Mouse (Mus musculus): ENCODE data around the gene Gpr108.

The Gpr108 gene

GRCm38 (mm10) chr17:57243650-57244370 lies 4.4 kb downstream of the Gpr108 start:
- DNase-seq: no peak

DNA sequence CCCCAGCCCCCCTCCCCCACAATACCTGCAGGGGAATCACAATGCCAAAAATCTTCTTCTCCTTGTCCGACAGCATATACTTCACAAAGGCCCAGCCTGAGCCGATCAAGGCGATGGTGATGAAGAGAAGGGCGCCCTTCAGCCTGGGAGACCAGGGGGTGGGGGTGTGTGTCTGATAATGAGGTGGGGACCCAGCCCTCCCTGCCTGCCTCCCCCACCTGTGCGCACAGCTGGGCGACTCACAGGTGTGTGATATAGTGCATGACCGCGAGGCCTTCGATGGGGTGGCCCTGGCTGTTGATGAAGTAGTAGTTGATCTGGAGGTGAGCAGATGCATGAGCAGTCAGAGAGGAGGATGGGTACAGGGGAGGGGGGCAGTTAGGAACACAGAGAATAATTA lies 11.1 kb downstream of the Gpr108 start:
- DNase-seq: no peak

DNA sequence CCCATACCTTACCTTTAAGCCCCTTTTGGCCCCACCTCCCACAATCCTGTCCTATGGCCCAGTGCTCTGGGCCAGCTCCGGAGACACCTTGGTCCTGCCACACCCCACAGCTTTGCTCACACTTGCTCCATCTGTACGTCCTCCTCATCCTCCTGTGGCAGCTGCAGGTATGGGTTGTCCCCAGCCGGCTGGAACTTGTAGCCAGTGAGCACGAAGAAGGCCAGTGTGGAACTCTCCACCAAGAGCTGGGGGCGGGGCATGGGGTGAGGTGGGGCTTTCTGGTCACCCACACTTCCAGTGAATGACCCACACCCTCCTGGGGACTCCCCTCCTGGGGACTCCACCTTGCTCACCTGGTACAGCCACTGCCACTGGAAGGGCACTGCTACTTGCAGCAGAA lies 12.4 kb downstream of the Gpr108 start:
- DNase-seq: no peak

- no peak for DNase-seq
Measured at GRCm38 (mm10) chr17:57234254-57234928, 13.9 kb downstream of the Gpr108 start.

- no peak for DNase-seq
Measured at GRCm38 (mm10) chr17:57233038-57233437, 15.2 kb downstream of the Gpr108 start.

GRCm38 (mm10) chr17:57232200-57232599 lies 16.0 kb downstream of the Gpr108 start:
- no peak for DNase-seq

DNA sequence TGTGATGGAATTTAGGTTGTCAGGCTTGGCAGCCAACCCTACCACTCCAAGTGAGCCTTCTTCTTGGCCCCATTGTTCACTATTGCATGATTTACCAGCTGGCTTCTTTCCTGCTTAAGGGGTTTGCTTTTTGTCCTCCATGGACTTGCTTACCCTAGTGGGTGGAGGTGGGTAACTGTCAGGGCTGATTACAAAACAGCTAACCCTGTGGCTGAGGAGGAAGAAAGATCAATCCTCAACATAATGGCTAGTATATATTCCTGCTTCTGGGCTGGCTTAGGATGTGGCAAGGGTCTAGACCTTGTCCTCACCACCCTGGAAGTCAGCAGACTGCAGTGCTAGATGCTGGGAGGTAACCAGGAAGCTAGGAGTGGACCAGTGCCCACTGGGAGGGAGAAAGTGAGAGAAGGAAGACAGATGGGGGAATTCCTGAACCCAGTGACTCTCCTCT lies 16.9 kb downstream of the Gpr108 start:
- DNase-seq: no peak

DNA sequence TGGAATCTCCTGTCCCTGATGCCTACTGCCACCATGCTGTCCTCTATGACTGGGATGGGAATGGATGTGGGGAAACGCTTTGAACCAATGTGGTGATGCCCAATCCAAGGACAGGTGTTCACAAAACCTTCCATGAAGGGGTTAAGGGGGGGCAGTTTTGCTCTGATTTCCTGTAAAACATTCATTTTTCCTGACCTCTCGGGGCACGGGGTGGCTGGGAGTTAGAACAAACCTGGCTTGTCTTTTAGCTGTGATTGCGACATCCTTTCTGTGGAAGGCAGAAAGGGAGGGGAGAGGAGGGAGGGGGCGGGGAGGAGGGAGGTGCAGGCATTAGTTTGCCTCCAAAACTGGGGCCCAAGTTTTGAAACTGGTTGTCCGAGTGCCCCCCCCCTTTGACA lies 17.5 kb downstream of the Gpr108 start:
- DNase-seq: no peak

GRCm38 (mm10) chr17:57229851-57230727 lies 18.2 kb downstream of the Gpr108 start:
- no peak for DNase-seq

DNA sequence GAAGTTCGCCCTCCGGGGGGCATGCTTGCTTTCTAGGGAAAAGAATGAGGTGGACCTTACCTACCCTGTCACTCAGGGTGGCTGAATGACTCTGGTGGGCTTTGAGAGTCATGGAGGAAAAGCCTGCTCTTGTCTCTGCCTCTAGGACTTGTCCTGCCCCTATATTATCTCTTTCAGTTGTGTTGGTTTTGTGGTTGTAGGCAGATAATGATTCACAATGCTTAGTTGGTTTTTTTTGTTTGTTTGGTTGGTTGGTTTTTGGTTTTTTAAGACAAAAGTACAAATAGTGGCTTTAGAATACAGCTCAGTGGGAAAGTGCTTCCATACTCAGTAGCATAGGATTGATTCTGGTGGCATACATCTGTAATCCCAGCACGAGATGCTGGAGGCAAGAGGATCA lies 19.4 kb downstream of the Gpr108 start:
- DNase-seq: no peak

GRCm38 (mm10) chr17:57228014-57228413 lies 20.2 kb downstream of the Gpr108 start, which contains the start of gene C3:
C3 (minus strand) TSS chr17:57228136.
- DNase-seq: no peak

- no peak for DNase-seq
Measured at GRCm38 (mm10) chr17:57227468-57227867, 20.8 kb downstream of the Gpr108 start.

DNA sequence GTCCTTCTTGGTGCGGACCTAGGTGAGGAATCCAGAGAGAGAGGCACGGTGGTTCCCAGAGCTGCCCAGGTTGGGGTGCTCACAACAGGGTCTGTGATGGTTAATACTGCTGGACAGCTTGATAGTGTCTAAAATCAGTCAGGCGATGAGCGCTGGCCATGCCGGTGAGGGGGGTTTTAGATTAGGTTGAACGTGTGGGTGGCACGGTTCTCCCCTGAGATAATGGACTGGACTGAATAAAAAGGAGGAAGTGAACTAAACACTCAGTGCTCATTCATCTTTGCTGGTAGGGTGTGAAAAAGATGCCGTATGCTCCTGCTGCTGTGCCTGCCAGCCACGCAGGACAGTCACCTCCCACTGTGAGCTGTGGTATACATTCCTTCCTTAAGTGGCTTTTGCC lies 24.9 kb downstream of the Gpr108 start:
- DNase-seq: no peak

DNA sequence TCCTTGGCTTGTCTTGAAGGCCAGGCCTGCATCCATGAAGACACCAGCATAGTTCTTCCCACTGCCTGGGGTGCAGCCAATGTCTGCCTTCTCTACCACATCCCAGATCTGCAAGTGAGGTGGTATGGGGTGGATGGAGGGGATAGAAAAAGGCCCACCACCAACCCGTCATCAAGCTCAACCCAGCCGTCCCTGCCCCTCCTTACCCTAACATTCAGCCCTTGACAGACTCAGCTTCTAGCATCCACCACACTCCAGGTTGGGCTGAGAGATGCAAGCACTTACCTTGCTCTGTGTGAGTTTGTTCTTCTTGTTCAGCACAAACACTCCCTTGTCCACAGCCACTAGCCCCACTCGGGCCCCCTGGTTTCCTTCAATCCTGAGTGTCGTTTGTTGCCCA lies 26.3 kb downstream of the Gpr108 start:
- no peak for DNase-seq

DNA sequence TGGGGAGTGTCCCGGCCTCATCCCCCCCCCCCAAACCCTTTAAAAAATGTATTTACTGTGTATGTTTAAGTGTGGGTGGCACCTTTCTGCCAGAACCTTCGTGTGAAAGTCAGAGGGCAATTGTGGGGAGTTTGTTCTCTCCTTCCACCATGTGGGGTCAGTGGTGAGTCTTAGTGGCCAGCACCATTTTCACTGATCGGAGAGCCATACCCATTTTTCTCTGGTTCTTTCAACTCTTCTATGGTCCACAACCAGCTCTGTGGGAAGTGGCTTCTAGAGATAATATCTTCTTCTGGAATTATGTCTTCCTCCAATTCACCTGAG lies 28.4 kb downstream of the Gpr108 start:
- DNase-seq: peak; percentile 20 to 40

- DNase-seq: peak; percentile 61 to 70
Measured at GRCm38 (mm10) chr17:57219167-57219883, 28.9 kb downstream of the Gpr108 start.

DNA sequence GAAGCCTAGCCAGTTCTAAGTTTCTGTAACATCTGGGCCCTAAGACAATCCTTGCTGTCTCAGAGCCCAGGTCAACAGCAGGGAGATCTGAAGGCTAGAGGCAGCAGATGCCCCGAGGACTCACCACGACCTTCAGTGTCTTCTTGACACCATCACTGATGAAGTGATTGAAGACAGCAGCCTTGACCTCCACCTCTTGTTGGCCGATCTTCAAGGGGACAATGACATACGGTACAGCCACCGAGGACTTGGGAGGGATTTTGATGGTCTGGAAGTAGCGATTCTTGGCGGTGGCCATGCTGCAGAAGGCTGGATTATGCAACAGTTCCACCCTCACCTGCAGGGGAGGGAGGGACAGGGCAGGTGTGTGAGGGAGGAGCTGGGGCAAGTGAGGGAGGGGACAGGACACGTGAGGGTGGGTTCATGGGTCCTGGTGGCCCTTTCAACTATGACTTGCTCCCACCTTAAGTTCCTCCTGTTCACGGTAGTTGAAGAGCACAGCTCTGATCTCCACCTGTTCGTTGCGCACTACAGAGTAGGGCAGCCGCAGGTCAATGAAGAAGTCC lies 29.8 kb downstream of the Gpr108 start:
- no peak for DNase-seq

DNA sequence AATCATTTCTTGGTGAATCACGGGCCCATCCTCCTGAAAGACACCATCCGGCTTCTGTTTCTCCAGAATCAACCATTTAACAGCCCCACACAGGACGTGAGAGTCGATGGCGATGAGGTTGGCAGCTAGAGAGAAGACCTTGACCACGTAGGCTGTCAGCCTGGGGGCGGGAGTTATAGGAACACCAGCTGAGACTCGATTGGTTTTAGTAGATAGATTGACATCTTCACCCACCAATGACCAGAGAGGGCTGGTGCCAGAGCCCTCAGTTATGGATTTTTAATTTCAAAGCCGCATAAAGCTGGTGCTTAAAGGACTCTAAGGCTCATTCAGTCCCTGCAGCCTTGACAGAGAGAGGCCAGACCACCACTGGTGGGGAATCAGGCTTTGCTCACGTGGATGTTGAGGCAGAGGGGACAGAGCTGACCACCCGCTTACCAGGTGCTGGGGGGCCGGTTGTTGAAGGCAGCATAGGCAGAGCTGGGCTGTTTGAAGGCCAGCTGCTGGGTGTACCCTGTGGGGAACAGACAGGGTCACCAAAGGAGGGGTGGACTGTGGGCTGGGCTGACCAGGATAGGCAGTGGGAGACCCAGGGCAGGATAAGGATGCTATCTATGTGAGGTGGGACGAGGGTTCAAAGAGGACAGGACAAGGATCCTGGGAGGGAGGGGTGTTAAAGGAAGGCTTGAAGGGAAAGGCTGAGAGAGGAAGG lies 33.4 kb downstream of the Gpr108 start:
- DNase-seq: no peak

DNA sequence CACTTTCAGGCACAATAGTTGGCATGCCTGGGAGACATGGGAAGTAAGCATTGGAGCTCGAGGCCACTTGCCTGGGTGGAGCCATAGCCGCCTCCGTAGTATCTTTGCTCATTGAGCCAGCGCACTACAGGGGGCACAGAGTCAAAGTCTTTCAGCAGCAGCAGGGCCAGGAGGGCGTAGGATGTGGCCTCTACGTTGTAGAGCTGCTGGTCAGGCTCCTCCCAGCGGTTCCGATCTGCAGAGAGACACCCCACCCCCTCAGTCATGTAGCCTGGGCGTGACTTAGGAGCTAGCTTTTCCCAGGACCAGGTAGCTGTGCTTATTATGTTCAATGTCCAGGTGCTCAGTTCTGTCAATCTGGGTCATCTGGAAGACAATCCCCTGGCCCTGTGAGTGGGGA lies 36.7 kb downstream of the Gpr108 start:
- DNase-seq: no peak

- DNase-seq: no peak
Measured at GRCm38 (mm10) chr17:57209330-57209729, 38.9 kb downstream of the Gpr108 start.

- DNase-seq: no peak
Measured at GRCm38 (mm10) chr17:57207938-57208337, 40.3 kb downstream of the Gpr108 start.

Measured in cerebellum, adult 18-20 months (tissue).